Mouse (Mus musculus): ENCODE results near the gene Pgm5. TPM values are rescaled to one million over a fixed set of nuclear protein-coding genes. Genes with fewer than 3 reads are reported as not detected.
"Not testable (repeated sequence)": the region's sequence is repeated elsewhere in the genome, so short reads cannot be mapped to it uniquely, and the experiment has no call there.

Gene Pgm5
- polyA plus RNA-seq, 2 experiments, result 0.08 to 0.28 TPM

GRCm38 (mm10) chr19:24705395-24705794 is 156.3 kb downstream of the Pgm5 start:
- no peaks in the 10 kb centered on the region for H3K36me3 ChIP-seq (replicated peaks; ENCODE audit: control insufficient read depth, insufficient read depth, low read depth)
- no peak overlapping the region for H3K4me2 ChIP-seq (ENCODE audit: low read depth)
- no peak overlapping the region for H3K27ac ChIP-seq
- DNase-seq (ENCODE audit: low read depth in 3 of 3, low spot score in 3 of 3) (no peak), ATAC-seq (ENCODE audit: insufficient read depth) (no peak)
- no peaks in the 10 kb centered on the region for H3K4me1 ChIP-seq (replicated peaks; ENCODE audit: control insufficient read depth in 2 of 2, insufficient read depth in 2 of 2, low read length in 1 of 2)
- H3K4me3 ChIP-seq (ENCODE audit: insufficient read depth in 1 of 2, low read depth in 2 of 2, low read length in 2 of 2), result no peak overlapping the region
- 34% methylated on average over 1 of the region's 1 CpGs for WGBS (ENCODE audit: insufficient replicate concordance)
- H3K9ac ChIP-seq (replicated peaks), result no peak overlapping the region
- H3K9me3 ChIP-seq (ENCODE audit: control insufficient read depth, low read length), result no peaks in the 10 kb centered on the region
- no peaks in the 10 kb centered on the region for H3K27me3 ChIP-seq (ENCODE audit: control insufficient read depth, insufficient read depth, low read length)
- TF ChIP-seq CTCF (IDR thresholded peaks at IDR 0.05; ENCODE audit: low read depth) (peak; percentile 41; the same call in 1 of the 2 replicates), EP300 (IDR thresholded peaks at IDR 0.05; ENCODE audit: low read depth) (no peak)

- ATAC-seq (ENCODE audit: insufficient read depth) (no peak), DNase-seq (ENCODE audit: low read depth in 3 of 3, low spot score in 3 of 3) (no peak)
- no peak for TF ChIP-seq EP300 (IDR thresholded peaks at IDR 0.05; ENCODE audit: low read depth)
- no peak for TF ChIP-seq CTCF (IDR thresholded peaks at IDR 0.05; ENCODE audit: low read depth)
- no peaks in the 10 kb centered on the region for H3K36me3 ChIP-seq (replicated peaks; ENCODE audit: control insufficient read depth, insufficient read depth, low read depth)
- WGBS (ENCODE audit: insufficient replicate concordance), result 48% methylated on average over 2 of the region's 2 CpGs
- no peaks in the 10 kb centered on the region for H3K27me3 ChIP-seq (ENCODE audit: control insufficient read depth, insufficient read depth, low read length)
- H3K27ac ChIP-seq, result no peak overlapping the region
- H3K9ac ChIP-seq (replicated peaks), result no peak overlapping the region
- H3K4me2 ChIP-seq (ENCODE audit: low read depth), result no peak overlapping the region
- H3K9me3 ChIP-seq (ENCODE audit: control insufficient read depth, low read length), result no peaks in the 10 kb centered on the region
- H3K4me3 ChIP-seq (ENCODE audit: insufficient read depth in 1 of 2, low read depth in 2 of 2, low read length in 2 of 2), result no peak overlapping the region
- no peaks in the 10 kb centered on the region for H3K4me1 ChIP-seq (replicated peaks; ENCODE audit: control insufficient read depth in 2 of 2, insufficient read depth in 2 of 2, low read length in 1 of 2)
Observed at GRCm38 (mm10) chr19:24704326-24704725, 157.3 kb downstream of the Pgm5 start.

DNA sequence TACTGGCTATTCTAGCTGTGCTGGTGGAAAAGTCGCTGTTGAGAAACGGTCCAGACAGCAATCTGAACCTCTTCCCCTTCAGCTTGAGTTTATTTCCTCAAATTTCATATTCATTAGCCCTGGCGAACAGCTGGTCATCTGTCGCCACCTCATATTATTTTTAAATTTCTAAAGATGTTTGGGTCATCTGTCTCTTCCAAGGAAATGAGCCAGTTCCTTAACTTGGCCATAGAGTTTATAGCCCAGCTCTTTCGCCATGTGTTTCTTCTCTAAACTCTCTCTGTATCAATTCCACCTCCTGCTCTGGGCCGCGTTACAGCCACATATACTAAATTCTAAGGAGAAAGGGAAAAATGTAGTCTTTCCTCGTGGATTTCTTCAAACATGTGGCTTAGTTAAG is 158.0 kb downstream of the Pgm5 start:
- no peaks in the 10 kb centered on the region for H3K27me3 ChIP-seq (ENCODE audit: control insufficient read depth, insufficient read depth, low read length)
- no peak for ATAC-seq (ENCODE audit: insufficient read depth)
- H3K9me3 ChIP-seq (ENCODE audit: control insufficient read depth, low read length), result no peaks in the 10 kb centered on the region
- no peak overlapping the region for H3K9ac ChIP-seq (replicated peaks)
- no peak for TF ChIP-seq CTCF (IDR thresholded peaks at IDR 0.05; ENCODE audit: low read depth)
- no peak for TF ChIP-seq EP300 (IDR thresholded peaks at IDR 0.05; ENCODE audit: low read depth)
- DNase-seq (ENCODE audit: low read depth in 3 of 3, low spot score in 3 of 3), result no peak
- H3K4me3 ChIP-seq (ENCODE audit: insufficient read depth in 1 of 2, low read depth in 2 of 2, low read length in 2 of 2), result no peak overlapping the region
- 47% methylated on average over 8 of the region's 8 CpGs for WGBS (ENCODE audit: insufficient replicate concordance)
- H3K36me3 ChIP-seq (replicated peaks; ENCODE audit: control insufficient read depth, insufficient read depth, low read depth), result no peaks in the 10 kb centered on the region
- no peak overlapping the region for H3K4me2 ChIP-seq (ENCODE audit: low read depth)
- H3K4me1 ChIP-seq (replicated peaks; ENCODE audit: control insufficient read depth in 2 of 2, insufficient read depth in 2 of 2, low read length in 1 of 2), result no peaks in the 10 kb centered on the region
- H3K27ac ChIP-seq, result no peak overlapping the region

- not testable (repeated sequence) for H3K4me1 ChIP-seq (replicated peaks; ENCODE audit: control insufficient read depth in 2 of 2, insufficient read depth in 2 of 2, low read length in 1 of 2)
Observed at GRCm38 (mm10) chr19:24703168-24703567, 158.5 kb downstream of the Pgm5 start.

GRCm38 (mm10) chr19:24701716-24702115 is 159.9 kb downstream of the Pgm5 start:
- no peaks in the 10 kb centered on the region for H3K27me3 ChIP-seq (ENCODE audit: control insufficient read depth, insufficient read depth, low read length)
- H3K27ac ChIP-seq, result no peak overlapping the region
- no peaks in the 10 kb centered on the region for H3K9me3 ChIP-seq (ENCODE audit: control insufficient read depth, low read length)
- H3K9ac ChIP-seq (replicated peaks), result no peak overlapping the region
- H3K4me1 ChIP-seq (replicated peaks; ENCODE audit: control insufficient read depth in 2 of 2, insufficient read depth in 2 of 2, low read length in 1 of 2), result no peaks in the 10 kb centered on the region
- 0 out of 2 replicates have a peak, but pooled peaks have one; percentile 7 for TF ChIP-seq CTCF (IDR thresholded peaks at IDR 0.05; ENCODE audit: low read depth)
- no peak for TF ChIP-seq EP300 (IDR thresholded peaks at IDR 0.05; ENCODE audit: low read depth)
- no peak overlapping the region for H3K4me2 ChIP-seq (ENCODE audit: low read depth)
- ATAC-seq (ENCODE audit: insufficient read depth) (no peak), DNase-seq (ENCODE audit: low read depth in 3 of 3, low spot score in 3 of 3) (no peak)
- no peaks in the 10 kb centered on the region for H3K36me3 ChIP-seq (replicated peaks; ENCODE audit: control insufficient read depth, insufficient read depth, low read depth)
- H3K4me3 ChIP-seq (ENCODE audit: insufficient read depth in 1 of 2, low read depth in 2 of 2, low read length in 2 of 2), result no peak overlapping the region
- 50% methylated on average over 8 of the region's 8 CpGs for WGBS (ENCODE audit: insufficient replicate concordance)

More at GRCm38 (mm10) chr19:24703168-24703567, 158.5 kb downstream of the Pgm5 start:
- H3K4me2 ChIP-seq (ENCODE audit: low read depth); H3K4me3 ChIP-seq (ENCODE audit: insufficient read depth in 1 of 2, low read depth in 2 of 2, low read length in 2 of 2); H3K27ac ChIP-seq; DNase-seq (ENCODE audit: low read depth in 3 of 3, low spot score in 3 of 3); H3K27me3 ChIP-seq (ENCODE audit: control insufficient read depth, insufficient read depth, low read length); ATAC-seq (ENCODE audit: insufficient read depth); H3K9me3 ChIP-seq (ENCODE audit: control insufficient read depth, low read length); H3K36me3 ChIP-seq (replicated peaks; ENCODE audit: control insufficient read depth, insufficient read depth, low read depth); H3K9ac ChIP-seq (replicated peaks): not testable (repeated sequence)
- 53% methylated on average over 1 of the region's 1 CpGs for WGBS (ENCODE audit: insufficient replicate concordance)
